Mouse (Mus musculus) hindbrain, embryonic 11.5 days (tissue): ENCODE measurements around the gene Dennd1a. TPM values are rescaled to one million over a fixed set of nuclear protein-coding genes. Genes with fewer than 3 reads are reported as not detected.
A peak's percentile ranks its signal among the peaks of the same experiment; 100 is the strongest.

Experiments
- ATAC-seq: fragments of 200-750 bp; cut with Nextera tagmentation; 2 replicates; pipeline ENCODE4 v1.8.0; 2017; ENCODE audit warnings: mild to moderate bottlenecking, moderate TSS enrichment, moderate library complexity; ENCODE audit not compliant: low FRiP score
- DNase-seq: peaks from one replicate; pipeline ENCODE4 v3.0.0-alpha.2; 2015; ENCODE audit warnings: low spot score
- H3K27ac ChIP-seq: fragments of 300-500 bp; sonication (generic); 2 replicates; pipeline ENCODE4 v1.5.1; 2014; ENCODE audit warnings: mild to moderate bottlenecking, low read depth, low read length
- H3K27me3 ChIP-seq: fragments of 300-500 bp; sonication (generic); 2 replicates; pipeline ENCODE4 v1.6.1; 2014; ENCODE audit warnings: mild to moderate bottlenecking, low read length, moderate library complexity, mixed read lengths; ENCODE audit not compliant: control insufficient read depth, insufficient read depth
- H3K36me3 ChIP-seq: fragments of 300-500 bp; sonication (generic); 2 replicates; pipeline ENCODE4 v1.6.1; 2014; ENCODE audit warnings: mild to moderate bottlenecking, low read length, moderate library complexity, mixed read lengths; ENCODE audit not compliant: control insufficient read depth, insufficient read depth
- H3K4me1 ChIP-seq: fragments of 300-500 bp; sonication (generic); replicated peaks from 2 replicates; pipeline ENCODE4 v1.6.1; 2014; ENCODE audit warnings: low read length, mixed read lengths; ENCODE audit not compliant: control insufficient read depth, insufficient read depth
- H3K4me2 ChIP-seq: fragments of 300-500 bp; sonication (generic); replicated peaks from 2 replicates; pipeline ENCODE4 v1.6.1; 2014; ENCODE audit warnings: mild to moderate bottlenecking, low read depth, low read length
- H3K4me3 ChIP-seq: fragments of 300-500 bp; sonication (generic); 2 replicates; pipeline ENCODE4 v1.5.1; 2014; ENCODE audit warnings: low read depth, low read length
- H3K9ac ChIP-seq: fragments of 300-500 bp; sonication (generic); 2 replicates; pipeline ENCODE4 v1.6.1; 2014; ENCODE audit warnings: low read depth, low read length
- H3K9me3 ChIP-seq: fragments of 300-500 bp; sonication (generic); 2 replicates; pipeline ENCODE4 v1.6.1; 2016; ENCODE audit warnings: low read length; ENCODE audit not compliant: control insufficient read depth
- WGBS: fragments of 180-500 bp; shearing (Covaris S2); extraction: QIAGEN DNeasy Blood & Tissue Kit; methylation state at CpG from one replicate; pipeline ENCODE4 v1.1.7; 2014; 5-methylcytosine and 5-hydroxymethylcytosine counted together
- polyA plus RNA-seq: library from polyadenylated mRNA; unstranded; fragments of >200 nt; fragmentation: Nextera tagmentation; extraction: Ambion mirVana; gene quantifications from 2 replicates; pipeline ENCODE4 v1.2.1, GENCODE M21; 2014

The Dennd1a gene
- polyA plus RNA-seq, 1 experiment from 2014 or later, result 11.3 TPM

- 0 out of 2 replicates have a peak, but pooled peaks have one; percentile 13 for ATAC-seq
- Histone ChIP-seq H3K27me3 (no peaks in the 10 kb centered on the region; the same call in none of the 2 replicates), H3K4me3 (no peak overlapping the region), H3K9ac (no peak overlapping the region), H3K9me3 (no peaks in the 10 kb centered on the region), H3K4me2 (no peak overlapping the region), H3K4me1 (no peaks in the 10 kb centered on the region; the same call in 1 of the 2 replicates), H3K27ac (no peak overlapping the region), H3K36me3 (no peaks in the 10 kb centered on the region)
- peak; percentile 50 for DNase-seq
- 2% methylated on average over 9 of the region's 9 CpGs for WGBS
Observed at GRCm38 (mm10) chr2:37767080-37767547, 520.1 kb downstream of the Dennd1a start.

GRCm38 (mm10) chr2:37766027-37766761 is 521.0 kb downstream of the Dennd1a start:
- H3K36me3 ChIP-seq, result no peaks in the 10 kb centered on the region
- ATAC-seq, result peak; percentile 20
- no peaks in the 10 kb centered on the region; the same call in 1 of the 2 replicates for H3K4me1 ChIP-seq
- H3K9ac ChIP-seq, result no peak overlapping the region
- no peaks in the 10 kb centered on the region for H3K9me3 ChIP-seq
- no peak overlapping the region for H3K4me3 ChIP-seq
- H3K4me2 ChIP-seq, result no peak overlapping the region
- no peaks in the 10 kb centered on the region; the same call in none of the 2 replicates for H3K27me3 ChIP-seq
- WGBS, result 38% methylated on average over 10 of the region's 11 CpGs
- no peak overlapping the region for H3K27ac ChIP-seq
- no peak for DNase-seq

DNA sequence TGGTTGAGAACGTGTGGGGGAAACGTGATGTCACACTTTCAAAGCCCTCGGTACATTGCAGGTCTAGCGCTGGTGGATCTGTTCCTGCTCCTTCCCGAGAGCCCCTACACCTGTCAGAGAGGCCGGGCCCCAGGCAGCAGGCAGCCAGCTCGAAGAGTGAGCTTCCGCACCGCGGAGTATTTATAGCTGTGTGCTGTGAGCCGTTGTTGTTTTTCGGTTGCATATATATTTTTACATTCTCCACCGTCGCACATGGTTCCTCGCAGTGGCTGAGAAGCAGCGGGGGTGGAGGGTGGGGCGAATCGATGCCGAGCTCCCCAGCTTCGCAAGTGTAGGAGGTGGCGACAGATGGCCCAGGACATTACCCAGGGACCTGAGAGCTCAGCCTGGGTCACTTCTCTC is 522.1 kb downstream of the Dennd1a start:
- WGBS, result 24% methylated on average over 21 of the region's 21 CpGs
- DNase-seq (no peak), ATAC-seq (no peak)
- no peak overlapping the region for H3K27ac ChIP-seq
- H3K36me3 ChIP-seq, result no peaks in the 10 kb centered on the region
- H3K4me1 ChIP-seq, result no peaks in the 10 kb centered on the region; the same call in 1 of the 2 replicates
- H3K27me3 ChIP-seq, result no peaks in the 10 kb centered on the region; the same call in none of the 2 replicates
- no peak overlapping the region for H3K4me3 ChIP-seq
- no peak overlapping the region for H3K9ac ChIP-seq
- no peaks in the 10 kb centered on the region for H3K9me3 ChIP-seq
- H3K4me2 ChIP-seq, result no peak overlapping the region

GRCm38 (mm10) chr2:37764514-37764913 is 522.7 kb downstream of the Dennd1a start:
- Histone ChIP-seq H3K4me3 (no peak overlapping the region), H3K36me3 (no peaks in the 10 kb centered on the region), H3K4me1 (no peaks in the 10 kb centered on the region; the same call in 1 of the 2 replicates), H3K27ac (no peak overlapping the region), H3K9ac (no peak overlapping the region), H3K4me2 (no peak overlapping the region), H3K9me3 (no peaks in the 10 kb centered on the region), H3K27me3 (no peaks in the 10 kb centered on the region; the same call in none of the 2 replicates)
- 69% methylated on average over 2 of the region's 2 CpGs for whole genome bisulfite sequencing
- no peak for ATAC-seq
- DNase-seq, result no peak

GRCm38 (mm10) chr2:37763638-37764037 is 523.6 kb downstream of the Dennd1a start:
- 21% methylated on average over 3 of the region's 3 CpGs for WGBS
- Histone ChIP-seq H3K4me3 (no peak overlapping the region), H3K27me3 (no peaks in the 10 kb centered on the region; the same call in none of the 2 replicates), H3K9ac (no peak overlapping the region), H3K4me1 (no peaks in the 10 kb centered on the region; the same call in none of the 2 replicates), H3K4me2 (no peak overlapping the region), H3K9me3 (no peaks in the 10 kb centered on the region), H3K27ac (no peak overlapping the region), H3K36me3 (no peaks in the 10 kb centered on the region)
- ATAC-seq (no peak), DNase-seq (no peak)

GRCm38 (mm10) chr2:37760633-37761032 is 526.6 kb downstream of the Dennd1a start:
- Histone ChIP-seq H3K4me2 (no peak overlapping the region), H3K4me3 (no peak overlapping the region), H3K27me3 (no peaks in the 10 kb centered on the region; the same call in 1 of the 2 replicates), H3K4me1 (no peaks in the 10 kb centered on the region; the same call in 1 of the 2 replicates), H3K9me3 (no peaks in the 10 kb centered on the region), H3K27ac (no peak overlapping the region), H3K36me3 (no peaks in the 10 kb centered on the region), H3K9ac (no peak overlapping the region)
- DNase-seq (no peak), ATAC-seq (no peak)
- WGBS, result 23% methylated on average over 6 of the region's 6 CpGs

GRCm38 (mm10) chr2:37758343-37759015 is 528.7 kb downstream of the Dennd1a start:
- no peaks in the 10 kb centered on the region; the same call in 1 of the 2 replicates for H3K27me3 ChIP-seq
- H3K9ac ChIP-seq, result peak overlapping the region; percentile 21; the same call in 1 of the 2 replicates
- H3K4me3 ChIP-seq, result no peak overlapping the region
- ATAC-seq (peak; percentile 74), DNase-seq (peak; percentile 64)
- peak overlapping the region; percentile 8; the same call in 1 of the 2 replicates for H3K4me2 ChIP-seq
- no peaks in the 10 kb centered on the region for H3K36me3 ChIP-seq
- H3K9me3 ChIP-seq, result no peaks in the 10 kb centered on the region
- no peaks in the 10 kb centered on the region; the same call in 1 of the 2 replicates for H3K4me1 ChIP-seq
- peak overlapping the region; percentile 61 for H3K27ac ChIP-seq
- WGBS, result 10% methylated on average over 21 of the region's 21 CpGs

DNA sequence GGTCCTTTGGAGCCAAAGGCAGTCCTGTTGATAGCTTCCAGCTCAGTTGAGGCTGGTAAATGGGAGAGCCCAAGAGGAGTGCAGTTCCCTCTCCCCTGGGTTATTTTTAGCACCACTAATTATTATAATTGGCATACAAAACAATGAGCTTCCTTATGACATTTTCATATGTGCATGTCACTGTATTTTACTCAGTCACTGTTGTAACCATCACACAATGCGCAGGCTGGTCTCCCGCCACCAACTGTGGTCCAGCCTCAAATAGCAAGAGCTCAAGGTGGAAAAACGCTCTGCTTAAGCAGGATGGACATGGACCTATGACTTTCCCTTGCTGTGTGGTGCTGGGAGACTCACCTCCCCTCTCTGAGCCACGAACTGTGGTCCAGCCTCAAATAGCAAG is 529.4 kb downstream of the Dennd1a start:
- Histone ChIP-seq H3K9ac (peak overlapping the region; percentile 21; the same call in 1 of the 2 replicates), H3K4me2 (no peak overlapping the region), H3K36me3 (no peaks in the 10 kb centered on the region), H3K4me3 (no peak overlapping the region), H3K27ac (peak overlapping the region; percentile 61), H3K27me3 (no peaks in the 10 kb centered on the region; the same call in 1 of the 2 replicates), H3K9me3 (no peaks in the 10 kb centered on the region), H3K4me1 (no peaks in the 10 kb centered on the region; the same call in 1 of the 2 replicates)
- no peak for DNase-seq
- 0 out of 2 replicates have a peak, but pooled peaks have one; percentile 2 for ATAC-seq
- WGBS, result 82% methylated on average over 4 of the region's 4 CpGs
